Mouse (Mus musculus) olfactory bulb, adult 2 months (tissue): ENCODE results near the gene Nudt8.

Experiments used
- CTCF ChIP-seq: fragments of 200-500 bp; IDR thresholded peaks from 2 replicates; pipeline ENCODE4 v1.5.1; 2012; ENCODE audit warnings: low read depth, mild to moderate bottlenecking, low read length, moderate library complexity; ENCODE audit not compliant: insufficient read depth
- POLR2A ChIP-seq: fragments of 200-500 bp; IDR thresholded peaks from 2 replicates; pipeline ENCODE4 v1.6.1; 2012; ENCODE audit warnings: mild to moderate bottlenecking, low read depth, low read length, moderate library complexity; ENCODE audit not compliant: insufficient read depth

GRCm38 (mm10) chr19:3980917-3981316, 19.5 kb upstream of the Nudt8 start:
- TF ChIP-seq POLR2A: no peak
- TF ChIP-seq CTCF: no peak
